Comparison of ENCODE assay signal across 37 mouse cellular contexts in genomic region chr5:65930171-65930570, GRCm38 (mm10). TPM values are rescaled to one million over a fixed set of nuclear protein-coding genes. Genes with fewer than 3 reads are reported as not detected.
DNase-seq lines count a peak whose midpoint lies in the region; ATAC-seq and TF ChIP-seq lines count a peak whose summit lies in the region.
"Had no signal": no experiment of that assay in that cellular context is flagged by ENCODE, and none has a peak within 500 bp of the region (broad histone marks: within the 10 kb centered on the region; RNA-seq: fewer than 3 reads in every experiment).

No protein-coding gene starts in this region.

- no peaks in the 10 kb centered on the region for H3K27me3 ChIP-seq in kidney, adult 2 months (replicated peaks; ENCODE audit: control insufficient read depth, insufficient read depth, low read length)
- H3K27me3 ChIP-seq in kidney, embryonic 14.5 days (ENCODE audit: control insufficient read depth, insufficient read depth, low read length): no peaks in the 10 kb centered on the region
- H3K27me3 ChIP-seq in liver, postnatal 0 days (ENCODE audit: insufficient read depth, low read length): no peaks in the 10 kb centered on the region
- no peaks in the 10 kb centered on the region for H3K27me3 ChIP-seq in liver, embryonic 12.5 days (replicated peaks)
- H3K27me3 ChIP-seq: forebrain, embryonic 12.5 days; heart, embryonic 12.5 days; hindbrain, embryonic 15.5 days; megakaryocyte, embryonic 14.5 days; midbrain, embryonic 12.5 days; neural tube, embryonic 12.5 days had no signal

- no peaks in the 10 kb centered on the region for H3K36me3 ChIP-seq in kidney, adult 2 months (ENCODE audit: control insufficient read depth, insufficient read depth, low read length)
- no peaks in the 10 kb centered on the region for H3K36me3 ChIP-seq in kidney, embryonic 14.5 days (ENCODE audit: control insufficient read depth, insufficient read depth, low read length)
- H3K36me3 ChIP-seq in liver, postnatal 0 days (replicated peaks; ENCODE audit: insufficient read depth, low read length): no peaks in the 10 kb centered on the region
- H3K36me3 ChIP-seq in liver, embryonic 12.5 days: no peaks in the 10 kb centered on the region
- H3K36me3 ChIP-seq: forebrain, embryonic 12.5 days; heart, embryonic 12.5 days; hindbrain, embryonic 10.5 days; hindbrain, embryonic 15.5 days; midbrain, embryonic 12.5 days; neural tube, embryonic 12.5 days had no signal

- DNase-seq in kidney, adult 2 months: peak; percentile 70
- no peak for DNase-seq in liver, postnatal 0 days
- DNase-seq in A20 (ENCODE audit: low read depth, low spot score): peak; percentile 36
- DNase-seq in induced T-regulatory cell, adult 2 months (ENCODE audit: low read depth): peak; percentile 52
- DNase-seq: adrenal gland, postnatal 25 days; cerebellum, adult 18-20 months; cerebellum, postnatal 10 days; forebrain, postnatal 0 days; gastrocnemius, postnatal 14 days; heart, adult 11 months; heart, postnatal 14 days; liver; lung, adult 18-20 months; lung, postnatal 4 days; right cerebral cortex, adult 18-20 months had no signal

- TF ChIP-seq POLR2A in kidney, adult 2 months (IDR thresholded peaks at IDR 0.05; ENCODE audit: low read depth, low read length): no peak

- ATAC-seq in kidney, embryonic 14.5 days (ENCODE audit: low FRiP score, low TSS enrichment): no peak
- no peak for ATAC-seq in liver, postnatal 0 days
- no peak for ATAC-seq in liver, embryonic 12.5 days
- no peak for ATAC-seq in erythroblast, adult 5-6 weeks (replicated peaks; ENCODE audit: low FRiP score, poor library complexity, severe bottlenecking)
- ATAC-seq: forebrain, postnatal 0 days; lung, postnatal 0 days had no signal

- H3K9me3 ChIP-seq in kidney, embryonic 14.5 days (ENCODE audit: control insufficient read depth, low read length): no peaks in the 10 kb centered on the region
- no peaks in the 10 kb centered on the region for H3K9me3 ChIP-seq in liver, postnatal 0 days (ENCODE audit: low read length)
- H3K9me3 ChIP-seq in liver, embryonic 12.5 days (replicated peaks): no peaks in the 10 kb centered on the region
- H3K9me3 ChIP-seq: forebrain, embryonic 12.5 days; heart, embryonic 12.5 days; hindbrain, embryonic 10.5 days; hindbrain, embryonic 15.5 days; megakaryocyte, embryonic 14.5 days; midbrain, embryonic 12.5 days; neural tube, embryonic 12.5 days had no signal

- H3K27ac ChIP-seq in kidney, adult 2 months (ENCODE audit: insufficient read depth, low read depth, low read length): no peak overlapping the region
- H3K27ac ChIP-seq in kidney, embryonic 14.5 days (ENCODE audit: low read depth, low read length): no peak overlapping the region
- 0 out of 2 replicates have a peak overlapping the region, but pooled peaks have one; percentile 39 for H3K27ac ChIP-seq in liver, postnatal 0 days (ENCODE audit: low read depth)
- no peak overlapping the region for H3K27ac ChIP-seq in liver, embryonic 12.5 days
- H3K27ac ChIP-seq: forebrain, embryonic 12.5 days; hindbrain, embryonic 10.5 days; hindbrain, embryonic 15.5 days; kidney, postnatal 0 days; midbrain, embryonic 12.5 days; neural tube, embryonic 12.5 days had no signal

- H3K4me1 ChIP-seq in kidney, adult 2 months (ENCODE audit: control insufficient read depth, insufficient read depth, low read length): no peaks in the 10 kb centered on the region
- H3K4me1 ChIP-seq in kidney, embryonic 14.5 days (ENCODE audit: control insufficient read depth, insufficient read depth, low read length): no peaks in the 10 kb centered on the region
- H3K4me1 ChIP-seq in liver, postnatal 0 days (ENCODE audit: insufficient read depth): 0 out of 2 replicates have a peak, but pooled peaks cover 4% of the 10 kb centered on the region
- H3K4me1 ChIP-seq in liver, embryonic 12.5 days: no peaks in the 10 kb centered on the region
- H3K4me1 ChIP-seq: forebrain, embryonic 12.5 days; heart, embryonic 12.5 days; hindbrain, embryonic 10.5 days; hindbrain, embryonic 15.5 days; midbrain, embryonic 12.5 days; neural tube, embryonic 12.5 days had no signal

- no peak for TF ChIP-seq CTCF in kidney, adult 2 months (conservative IDR thresholded peaks at IDR 0.05; ENCODE audit: insufficient read depth, insufficient read length, low read depth, low read length)
- TF ChIP-seq CTCF in liver, postnatal 0 days (IDR thresholded peaks at IDR 0.05; ENCODE audit: low read depth): no peak

- WGBS in kidney, adult 2 months: 57% methylated on average over 4 of the region's 4 CpGs
- WGBS in kidney, embryonic 14.5 days: 77% methylated on average over 4 of the region's 4 CpGs
- 58% methylated on average over 4 of the region's 4 CpGs for WGBS in liver, postnatal 0 days (ENCODE audit: insufficient replicate concordance)
- 65% methylated on average over 4 of the region's 4 CpGs for WGBS in liver, embryonic 12.5 days (ENCODE audit: insufficient replicate concordance)

- no peak for TF ChIP-seq EP300 in liver, postnatal 0 days (IDR thresholded peaks at IDR 0.05; ENCODE audit: low read depth)

- H3K9ac ChIP-seq in kidney, embryonic 14.5 days (ENCODE audit: low read depth, low read length): no peak overlapping the region
- no peak overlapping the region for H3K9ac ChIP-seq in liver, postnatal 0 days (replicated peaks)
- H3K9ac ChIP-seq in liver, embryonic 12.5 days: no peak overlapping the region
- H3K9ac ChIP-seq: forebrain, embryonic 12.5 days; forebrain, postnatal 0 days; heart, embryonic 12.5 days; hindbrain, embryonic 15.5 days; midbrain, embryonic 12.5 days; neural tube, embryonic 12.5 days had no signal

- no peak overlapping the region for H3K4me3 ChIP-seq in kidney, adult 2 months (ENCODE audit: insufficient read depth, low read depth, low read length)
- no peak overlapping the region for H3K4me3 ChIP-seq in kidney, embryonic 14.5 days (ENCODE audit: low read length)
- H3K4me3 ChIP-seq in liver, postnatal 0 days (ENCODE audit: low read depth, low read length): no peak overlapping the region
- H3K4me3 ChIP-seq in liver, embryonic 12.5 days: no peak overlapping the region
- H3K4me3 ChIP-seq: forebrain, embryonic 12.5 days; heart, embryonic 12.5 days; hindbrain, embryonic 10.5 days; hindbrain, embryonic 15.5 days; megakaryocyte, embryonic 14.5 days; midbrain, embryonic 12.5 days; myocyte; neural tube, embryonic 12.5 days had no signal

- no peak overlapping the region for H3K4me2 ChIP-seq in kidney, embryonic 14.5 days (replicated peaks; ENCODE audit: low read depth, low read length)
- no peak overlapping the region for H3K4me2 ChIP-seq in liver, postnatal 0 days (ENCODE audit: low read depth, low read length)
- H3K4me2 ChIP-seq in liver, embryonic 12.5 days: no peak overlapping the region
- H3K4me2 ChIP-seq: forebrain, embryonic 12.5 days; heart, embryonic 12.5 days; hindbrain, embryonic 15.5 days; midbrain, embryonic 12.5 days; neural tube, embryonic 12.5 days had no signal

RNA-seq across cellular contexts. Expression of gene Chrna9, which starts 4.5 kb away (rescaled TPM):
- not detected in 2 replicates for polyA plus RNA-seq in kidney, adult 2 months (2012; rRNA removed)
- polyA plus RNA-seq in kidney, embryonic 14.5 days (2014; fragmentation: Nextera tagmentation; extraction: Ambion mirVana): 0.53 and 0.71 TPM in 2 replicates
- polyA plus RNA-seq in liver, postnatal 0 days (2015; fragmentation: Nextera tagmentation; extraction: Ambion mirVana): 0.07 TPM in 1 of 2 replicates, not detected in the other
- not detected in 2 replicates for polyA plus RNA-seq in liver, embryonic 12.5 days (2016; fragmentation: Nextera tagmentation; extraction: Ambion mirVana)
- not detected in 2 replicates for total RNA-seq in erythroblast, adult 5-6 weeks (2015; ENCODE audit: low replicate concordance)
- not detected in 2 replicates for total RNA-seq in erythroblast, adult 5-6 weeks (2017; ENCODE audit: low replicate concordance)
- total RNA-seq: adrenal gland, postnatal 25 days; common myeloid progenitor, adult 5-6 weeks; layer of hippocampus, adult 18-20 months; layer of hippocampus, postnatal 10 days; left cerebral cortex, adult 18-20 months; left cerebral cortex, postnatal 14 days; midbrain, postnatal 0 days had no signal
- polyA plus RNA-seq: brain, embryonic 14.5 days; forebrain, embryonic 12.5 days; forebrain, postnatal 0 days; hindbrain, embryonic 15.5 days; intestine, embryonic 14.5 days; lung, postnatal 0 days; midbrain, embryonic 12.5 days; midbrain, postnatal 0 days; myocyte; neural tube, embryonic 12.5 days; stomach, embryonic 14.5 days had no signal
